Mouse (Mus musculus) thymus, adult 2 months (tissue): Measurements from ENCODE around the gene Trp53.

Experiments
- CTCF ChIP-seq: fragments of 200-500 bp; IDR thresholded peaks from 2 replicates; pipeline ENCODE4 v1.5.1; 2012; ENCODE audit warnings: mild to moderate bottlenecking, control low read depth, low read length, moderate library complexity, borderline replicate concordance; ENCODE audit not compliant: control insufficient read depth, poor library complexity, insufficient read depth; ENCODE audit errors: extremely low read depth
- POLR2A ChIP-seq: fragments of 200-500 bp; IDR thresholded peaks from 2 replicates; pipeline ENCODE4 v1.6.1; 2012; ENCODE audit warnings: mild to moderate bottlenecking, low read length, control low read depth, moderate library complexity; ENCODE audit not compliant: control insufficient read depth, poor library complexity, insufficient read depth; ENCODE audit errors: extremely low read depth

DNA sequence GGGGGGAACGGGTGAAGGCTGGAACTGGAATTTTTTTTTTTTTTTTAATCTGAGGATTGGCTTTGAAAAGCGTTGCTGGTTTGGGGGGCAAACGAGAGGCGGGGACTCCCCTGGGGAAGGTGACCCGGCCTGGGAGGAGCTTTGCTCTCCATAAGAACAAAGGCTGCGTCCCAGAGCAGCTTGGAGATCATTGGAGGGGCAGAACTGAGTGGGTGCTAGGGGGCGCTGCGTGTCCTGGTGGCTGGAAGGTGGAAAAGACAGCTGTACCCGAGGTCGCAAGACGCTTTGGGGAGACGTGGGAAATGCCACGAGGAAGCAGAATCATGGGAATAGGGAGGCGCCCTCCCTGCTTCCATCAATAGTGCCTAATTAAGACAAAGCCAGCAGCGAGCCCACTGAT, 33.1 kb upstream of the Trp53 start:
- TF ChIP-seq CTCF, result no peak
- no peak for TF ChIP-seq POLR2A
